Mouse (Mus musculus): ENCODE measurements around the gene Tiam2. TPM values are rescaled to one million over a fixed set of nuclear protein-coding genes. Genes with fewer than 3 reads are reported as not detected.

The Tiam2 gene
- 0.49 and 0.51 TPM in 2 replicates for polyA plus RNA-seq (2015; fragmentation: Nextera tagmentation; extraction: Ambion mirVana)

- DNase-seq (ENCODE audit: low spot score): peak; percentile 6
Observed at GRCm38 (mm10) chr17:3326148-3326902, at the start of gene Tiam2. Gene Tiam2 (plus strand): TSS chr17:3326573.

GRCm38 (mm10) chr17:3280321-3280720 lies 46.1 kb upstream of the Tiam2 start:
- no peak for DNase-seq (ENCODE audit: low spot score)

GRCm38 (mm10) chr17:3281939-3282338 lies 44.4 kb upstream of the Tiam2 start:
- no peak for DNase-seq (ENCODE audit: low spot score)

- no peak for DNase-seq (ENCODE audit: low spot score)
Observed at GRCm38 (mm10) chr17:3285030-3285671, 41.2 kb upstream of the Tiam2 start.

GRCm38 (mm10) chr17:3286123-3286825 lies 40.1 kb upstream of the Tiam2 start:
- DNase-seq (ENCODE audit: low spot score): no peak

- DNase-seq (ENCODE audit: low spot score): peak; percentile 72
Observed at GRCm38 (mm10) chr17:3288341-3288740, 38.0 kb upstream of the Tiam2 start.

GRCm38 (mm10) chr17:3295097-3295496 lies 31.3 kb upstream of the Tiam2 start:
- no peak for DNase-seq (ENCODE audit: low spot score)

GRCm38 (mm10) chr17:3299487-3299886 lies 26.9 kb upstream of the Tiam2 start:
- no peak for DNase-seq (ENCODE audit: low spot score)

- DNase-seq (ENCODE audit: low spot score): no peak
Observed at GRCm38 (mm10) chr17:3305926-3306325, 20.4 kb upstream of the Tiam2 start.

- DNase-seq (ENCODE audit: low spot score): peak; percentile 90
Observed at GRCm38 (mm10) chr17:3313711-3314624, 12.4 kb upstream of the Tiam2 start.

- DNase-seq (ENCODE audit: low spot score): no peak
Observed at GRCm38 (mm10) chr17:3314625-3315020, 11.8 kb upstream of the Tiam2 start.

GRCm38 (mm10) chr17:3315581-3315980 lies 10.8 kb upstream of the Tiam2 start:
- no peak for DNase-seq (ENCODE audit: low spot score)

- DNase-seq (ENCODE audit: low spot score): no peak
Observed at GRCm38 (mm10) chr17:3326903-3327279, 518 bp downstream of the Tiam2 start.

- DNase-seq (ENCODE audit: low spot score): no peak
Observed at GRCm38 (mm10) chr17:3327335-3327734, 962 bp downstream of the Tiam2 start.

- no peak for DNase-seq (ENCODE audit: low spot score)
Observed at GRCm38 (mm10) chr17:3328820-3329219, 2.4 kb downstream of the Tiam2 start.

GRCm38 (mm10) chr17:3329429-3329828 lies 3.1 kb downstream of the Tiam2 start:
- DNase-seq (ENCODE audit: low spot score): no peak

- no peak for DNase-seq (ENCODE audit: low spot score)
Observed at GRCm38 (mm10) chr17:3331721-3332461, 5.5 kb downstream of the Tiam2 start.

GRCm38 (mm10) chr17:3336161-3336739 lies 9.9 kb downstream of the Tiam2 start:
- DNase-seq (ENCODE audit: low spot score): no peak

GRCm38 (mm10) chr17:3336887-3337524 lies 10.6 kb downstream of the Tiam2 start:
- no peak for DNase-seq (ENCODE audit: low spot score)

GRCm38 (mm10) chr17:3337525-3337888 lies 11.1 kb downstream of the Tiam2 start:
- no peak for DNase-seq (ENCODE audit: low spot score)

Measured in thymus, postnatal 0 days (tissue).